Mouse (Mus musculus) E14TG2a.4 (cell line): ENCODE data around the gene Pi4k2a.

Source experiments
- CTCF ChIP-seq: conservative IDR thresholded peaks from 2 replicates; pipeline ENCODE4 v1.5.1; 2014; ENCODE audit warnings: low read length
- POU5F1 ChIP-seq: IDR thresholded peaks from 2 replicates; pipeline ENCODE4 v1.6.1; 2014; ENCODE audit warnings: low read length, borderline replicate concordance

- no peak for TF ChIP-seq CTCF
- no peak for TF ChIP-seq POU5F1
Measured at GRCm38 (mm10) chr19:42124684-42125083, 34.4 kb downstream of the Pi4k2a start.
